ENCODE assay signal across 7 mouse cellular contexts in genomic region chrX:168659803-168660202, GRCm38 (mm10). TPM values are rescaled to one million over a fixed set of nuclear protein-coding genes. Genes with fewer than 3 reads are reported as not detected.
DNase-seq lines count a peak whose midpoint lies in the region; ATAC-seq and TF ChIP-seq lines count a peak whose summit lies in the region.
"Not testable (repeated sequence)": the region's sequence is repeated elsewhere in the genome, so short reads cannot be mapped to it uniquely, and the experiment has no call there.

No protein-coding gene starts in this region.

- peak; percentile 66 for DNase-seq in MEL (ENCODE audit: low read depth, low spot score)
- DNase-seq in brain, embryonic 14.5 days (ENCODE audit: low read depth) = peak; percentile 56
- DNase-seq in embryo, embryonic 9.5 days (ENCODE audit: extremely low spot score) = peak; percentile 5
- not testable (repeated sequence) for DNase-seq in gastrocnemius, adult 2 months
- peak; percentile 82 for DNase-seq in lung, embryonic 14.5 days
- DNase-seq in midbrain, postnatal 0 days (ENCODE audit: low spot score) = peak; percentile 62

- peak; percentile 20 to 59 (median 45); a peak in 4 of 6 replicates for TF ChIP-seq CTCF in MEL (IDR thresholded peaks at IDR 0.05 in 2 of 3, conservative IDR thresholded peaks at IDR 0.05 in 1 of 3; ENCODE audit: control insufficient read depth in 1 of 3, insufficient read depth in 1 of 3, low read depth in 2 of 3, low read length in 3 of 3, poor library complexity in 1 of 3, severe bottlenecking in 1 of 3)
- peak; percentile 47; the same call in 1 of the 2 replicates for TF ChIP-seq CTCF in brain, embryonic 14.5 days (IDR thresholded peaks at IDR 0.05; ENCODE audit: borderline replicate concordance, extremely low read depth, insufficient read depth, insufficient read length)
- peak; percentile 59 for TF ChIP-seq CTCF in gastrocnemius, adult 2 months (IDR thresholded peaks at IDR 0.05)
- TF ChIP-seq CTCF in intestine, postnatal 0 days (IDR thresholded peaks at IDR 0.05; ENCODE audit: low read depth) = peak; percentile 68
- TF ChIP-seq CTCF in lung, embryonic 14.5 days (IDR thresholded peaks at IDR 0.05; ENCODE audit: low read depth) = peak; percentile 64
- TF ChIP-seq CTCF in midbrain, postnatal 0 days (IDR thresholded peaks at IDR 0.05) = peak; percentile 74

- H3K36me3 ChIP-seq in MEL (ENCODE audit: control insufficient read depth in 1 of 2, insufficient read depth in 2 of 2, low read length in 2 of 2) = peaks cover 0 to 19% of the 10 kb centered on the region in 2 experiments; a peak in 2 of 4 replicates
- H3K36me3 ChIP-seq in intestine, postnatal 0 days (ENCODE audit: control insufficient read depth, insufficient read depth); midbrain, postnatal 0 days (ENCODE audit: insufficient read depth, low read length): not testable (repeated sequence)
- 0 out of 2 replicates have a peak, but pooled peaks cover 17% of the 10 kb centered on the region for H3K36me3 ChIP-seq in lung, embryonic 14.5 days (ENCODE audit: insufficient read depth)

- not testable (repeated sequence) for H3K9me3 ChIP-seq in MEL (replicated peaks; ENCODE audit: insufficient read depth, low read length); intestine, postnatal 0 days (ENCODE audit: control insufficient read depth); lung, embryonic 14.5 days (ENCODE audit: low read depth, low read length); midbrain, postnatal 0 days (ENCODE audit: low read length)

- not testable (repeated sequence) for H3K27ac ChIP-seq in MEL (ENCODE audit: control insufficient read depth, low read depth, low read length); gastrocnemius, adult 2 months; intestine, postnatal 0 days (ENCODE audit: low read depth, low read length); lung, embryonic 14.5 days (ENCODE audit: low read depth); midbrain, postnatal 0 days (ENCODE audit: low read depth, low read length)

- TF ChIP-seq RAD21 in MEL (IDR thresholded peaks at IDR 0.05; ENCODE audit: low read depth, low read length) = peak; percentile 23

- ATAC-seq in intestine, postnatal 0 days; lung, embryonic 14.5 days (ENCODE audit: insufficient read depth); midbrain, postnatal 0 days (ENCODE audit: low FRiP score): not testable (repeated sequence)

- not testable (repeated sequence) for H3K27me3 ChIP-seq in MEL (ENCODE audit: control insufficient read depth in 1 of 2, insufficient read depth in 2 of 2, low read length in 2 of 2); intestine, postnatal 0 days (replicated peaks; ENCODE audit: control insufficient read depth, insufficient read depth, low read length); lung, embryonic 14.5 days (ENCODE audit: insufficient read depth, low read length); midbrain, postnatal 0 days (ENCODE audit: insufficient read depth, low read length)

- H3K4me3 ChIP-seq in MEL (ENCODE audit: control insufficient read depth in 1 of 2, insufficient read depth in 1 of 2, low read depth in 2 of 2, low read length in 2 of 2); gastrocnemius, adult 2 months; intestine, postnatal 0 days (ENCODE audit: low read depth, low read length); lung, embryonic 14.5 days (ENCODE audit: low read depth, low read length); midbrain, postnatal 0 days (ENCODE audit: low read depth, low read length): not testable (repeated sequence)

- intact Hi-C loops in gastrocnemius, adult 2 months (cut with DNase I) = loop anchor here (5.0 to 10.0 kb wide), 2 partner anchors 277 to 665 kb away; partner anchors contain the start of gene Hccs

- not testable (repeated sequence) for H3K9ac ChIP-seq in MEL (ENCODE audit: control insufficient read depth, low read depth, low read length, poor library complexity, severe bottlenecking); intestine, postnatal 0 days (ENCODE audit: low read depth, low read length); lung, embryonic 14.5 days; midbrain, postnatal 0 days (replicated peaks; ENCODE audit: low read length, poor library complexity, severe bottlenecking)

- H3K4me2 ChIP-seq in intestine, postnatal 0 days (replicated peaks; ENCODE audit: low read depth); lung, embryonic 14.5 days; midbrain, postnatal 0 days (ENCODE audit: low read depth, low read length, poor library complexity, severe bottlenecking): not testable (repeated sequence)

- H3K4me1 ChIP-seq in MEL (ENCODE audit: control insufficient read depth in 1 of 2, insufficient read depth in 2 of 2, low read length in 2 of 2); intestine, postnatal 0 days (replicated peaks; ENCODE audit: control insufficient read depth, insufficient read depth, low read length); lung, embryonic 14.5 days (ENCODE audit: insufficient read depth); midbrain, postnatal 0 days (ENCODE audit: insufficient read depth, low read length): not testable (repeated sequence)

- TF ChIP-seq EP300 in MEL (IDR thresholded peaks at IDR 0.05; ENCODE audit: low read depth in 1 of 2, low read length in 2 of 2) = not testable (repeated sequence)

- WGBS in intestine, postnatal 0 days = 61% methylated on average over 4 of the region's 4 CpGs
- 50% methylated on average over 4 of the region's 4 CpGs for WGBS in lung, embryonic 14.5 days
- 58% methylated on average over 4 of the region's 4 CpGs for WGBS in midbrain, postnatal 0 days

- TF ChIP-seq POLR2A in MEL (IDR thresholded peaks at IDR 0.05; ENCODE audit: control insufficient read depth in 1 of 2, insufficient read depth in 1 of 2, low read depth in 1 of 2, low read length in 2 of 2, poor library complexity in 1 of 2); brain, embryonic 14.5 days (IDR thresholded peaks at IDR 0.05; ENCODE audit: borderline replicate concordance, extremely low read depth, insufficient read depth, insufficient read length, poor library complexity, severe bottlenecking): not testable (repeated sequence)

- H3K79me2 ChIP-seq in MEL (ENCODE audit: control insufficient read depth, insufficient read depth, low read length, poor library complexity) = not testable (repeated sequence)

TF ChIP-seq in MEL, 35 proteins besides CTCF, POLR2A, EP300 and RAD21:
- peak; percentile 30; the same call in 1 of the 2 replicates for TF ChIP-seq SMC3 (IDR thresholded peaks at IDR 0.05; ENCODE audit: low read depth, low read length)

RNA-seq across cellular contexts. Expression of gene Msl3, which starts 13.9 kb away (rescaled TPM):
- 76.7 and 77.4 TPM in 2 replicates for total RNA-seq in MEL (2012; rRNA removed)
- 100 to 1,000 TPM in 1 of 2 experiments, 10 to 100 TPM in 1; 79.9 to 229 TPM for polyA plus RNA-seq in MEL (2012; ENCODE audit: insufficient read depth in 1 of 2, insufficient read length in 2 of 2, low read depth in 1 of 2, low replicate concordance in 2 of 2, missing spikeins in 1 of 2)
- polyA plus RNA-seq in brain, embryonic 14.5 days (2012; rRNA removed) = 19.8 and 20.9 TPM in 2 replicates
- 10 to 100 TPM; 40.1 to 44.2 TPM for total RNA-seq in gastrocnemius, adult 2 months (2021)
- 18.3 and 19.7 TPM in 2 replicates for polyA plus RNA-seq in intestine, postnatal 0 days (2015; fragmentation: Nextera tagmentation; extraction: Ambion mirVana)
- polyA plus RNA-seq in lung, embryonic 14.5 days (2014; fragmentation: Nextera tagmentation; extraction: Ambion mirVana) = 43.2 and 49.3 TPM in 2 replicates
- 19.3 and 20.3 TPM in 2 replicates for total RNA-seq in midbrain, postnatal 0 days (2014; rRNA removed)
- polyA plus RNA-seq in midbrain, postnatal 0 days (2015; fragmentation: Nextera tagmentation; extraction: Ambion mirVana) = 11.8 and 13.0 TPM in 2 replicates
